Mouse (Mus musculus): ENCODE data around the gene Nup188.

GRCm38 (mm10) chr2:30247036-30247435 lies 39.2 kb upstream of the Nup188 start:
- TF ChIP-seq CTCF (IDR thresholded peaks at IDR 0.05; ENCODE audit: insufficient read depth, low read length) (no peak), POLR2A (IDR thresholded peaks at IDR 0.05; ENCODE audit: borderline replicate concordance, extremely low read depth, low read depth, low read length) (no peak)

Measured in lung, adult 2 months (tissue).